Mouse (Mus musculus) brain, embryonic 14.5 days (tissue): Measurements from ENCODE around the gene Plekha7. TPM values are rescaled to one million over a fixed set of nuclear protein-coding genes. Genes with fewer than 3 reads are reported as not detected.

Experiments used
- DNase-seq: peaks from one replicate; pipeline ENCODE4 v3.0.0-alpha.2; 2011; ENCODE audit warnings: low read depth
- CTCF ChIP-seq: fragments of 200-500 bp; IDR thresholded peaks from 2 replicates; pipeline ENCODE4 v1.5.1; 2012; ENCODE audit warnings: inconsistent platforms, mild to moderate bottlenecking, moderate library complexity, borderline replicate concordance; ENCODE audit not compliant: insufficient read depth, insufficient read length; ENCODE audit errors: extremely low read depth
- POLR2A ChIP-seq: fragments of 200-500 bp; IDR thresholded peaks from 2 replicates; pipeline ENCODE4 v1.6.1; 2012; ENCODE audit warnings: mild to moderate bottlenecking, inconsistent platforms, borderline replicate concordance; ENCODE audit not compliant: poor library complexity, insufficient read depth, insufficient read length, severe bottlenecking; ENCODE audit errors: extremely low read depth
- polyA plus RNA-seq: library from polyadenylated mRNA; depleted of rRNA; stranded (reverse); fragments of >200 nt; gene quantifications from 2 replicates; pipeline ENCODE4 v1.2.3, GENCODE M21; 2012

Gene Plekha7
- polyA plus RNA-seq, 1 experiment: 13.5 TPM

GRCm38 (mm10) chr7:116307099-116307870 is 891 bp downstream of the Plekha7 start:
- peak; percentile 90 for DNase-seq
- TF ChIP-seq POLR2A: peak; percentile 24; the same call in 1 of the 2 replicates
- no peak for TF ChIP-seq CTCF

- no peak for DNase-seq
These were observed 1.6 kb downstream of the Plekha7 start for GRCm38 (mm10) chr7:116306601-116307000.

GRCm38 (mm10) chr7:116301661-116302311 is 6.4 kb downstream of the Plekha7 start:
- DNase-seq: peak; percentile 70
- TF ChIP-seq POLR2A (no peak), CTCF (no peak)

More at GRCm38 (mm10) chr7:116306601-116307000, 1.6 kb downstream of the Plekha7 start:
- no peak for TF ChIP-seq POLR2A
- TF ChIP-seq CTCF: no peak

GRCm38 (mm10) chr7:116301144-116301543 is 7.0 kb downstream of the Plekha7 start:
- no peak for DNase-seq
- TF ChIP-seq CTCF (no peak), POLR2A (no peak)

GRCm38 (mm10) chr7:116298851-116299250 is 9.3 kb downstream of the Plekha7 start:
- TF ChIP-seq CTCF: no peak
- TF ChIP-seq POLR2A: no peak
- peak; percentile 77 for DNase-seq

- no peak for TF ChIP-seq POLR2A
- TF ChIP-seq CTCF: no peak
- DNase-seq: peak; percentile 47
These were observed 9.8 kb downstream of the Plekha7 start for GRCm38 (mm10) chr7:116298389-116298788.

- no peak for DNase-seq
- TF ChIP-seq CTCF (no peak), POLR2A (no peak)
These were observed 13.2 kb downstream of the Plekha7 start for GRCm38 (mm10) chr7:116294961-116295360.

GRCm38 (mm10) chr7:116292377-116292776 is 15.8 kb downstream of the Plekha7 start:
- TF ChIP-seq CTCF (no peak), POLR2A (no peak)
- DNase-seq: no peak

- no peak for DNase-seq
- no peak for TF ChIP-seq POLR2A
- no peak for TF ChIP-seq CTCF
These were observed 17.6 kb downstream of the Plekha7 start for GRCm38 (mm10) chr7:116290559-116290958.

GRCm38 (mm10) chr7:116288996-116289395 is 19.2 kb downstream of the Plekha7 start:
- TF ChIP-seq POLR2A (no peak), CTCF (no peak)
- DNase-seq: no peak

- DNase-seq: no peak
- TF ChIP-seq POLR2A: no peak
- TF ChIP-seq CTCF: no peak
These were observed 20.2 kb downstream of the Plekha7 start for GRCm38 (mm10) chr7:116287959-116288358.
